Mouse (Mus musculus) ES-Bruce4 (cell line): Measurements from ENCODE around the gene Mmp25.

Source experiments
- CTCF ChIP-seq: IDR thresholded peaks from one replicate; pipeline ENCODE4 v1.8.1; 2011; ENCODE audit warnings: low read depth, low read length
- EP300 ChIP-seq: IDR thresholded peaks from 2 replicates; pipeline ENCODE4 v1.6.1; 2011; ENCODE audit warnings: low read depth, low read length; ENCODE audit not compliant: insufficient read depth

GRCm38 (mm10) chr17:23675127-23675526 is 30.1 kb upstream of the Mmp25 start:
- TF ChIP-seq EP300: no peak
- TF ChIP-seq CTCF: no peak
